Mouse (Mus musculus): ENCODE results near the gene Disp1. TPM values are rescaled to one million over a fixed set of nuclear protein-coding genes. Genes with fewer than 3 reads are reported as not detected.
A peak's percentile ranks its signal among the peaks of the same experiment; 100 is the strongest.

The Disp1 gene
- polyA plus RNA-seq, 1 experiment from 2014 or later: 11.7 TPM

DNA sequence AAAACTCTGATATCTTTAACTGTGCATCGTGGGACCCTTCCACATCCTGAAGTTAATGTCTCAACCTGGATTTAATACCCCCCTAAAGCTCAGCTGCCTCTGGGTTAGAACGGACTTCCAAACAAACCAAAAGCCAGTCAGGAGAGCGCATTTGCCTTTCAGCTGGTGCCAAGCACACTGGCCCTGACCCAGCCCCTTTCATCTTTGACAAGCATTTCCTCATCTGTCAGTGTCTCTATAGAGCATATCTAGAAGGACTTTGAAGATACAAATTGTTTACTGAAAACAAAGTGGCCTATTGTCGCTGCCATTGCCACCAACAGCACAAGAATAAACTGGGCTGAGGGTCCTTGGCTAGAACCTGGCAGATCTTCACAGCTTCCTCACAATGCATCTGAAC lies 154.3 kb downstream of the Disp1 start:
- Histone ChIP-seq H3K4me2 (no peak overlapping the region), H3K4me1 (no peaks in the 10 kb centered on the region; the same call in 1 of the 2 replicates), H3K27ac (no peak overlapping the region), H3K9me3 (no peaks in the 10 kb centered on the region), H3K36me3 (no peaks in the 10 kb centered on the region), H3K9ac (no peak overlapping the region), H3K4me3 (replicated peaks) (no peak overlapping the region), H3K27me3 (replicated peaks) (no peaks in the 10 kb centered on the region; the same call in 1 of the 2 replicates)
- WGBS: 66% methylated on average over 4 of the region's 4 CpGs
- no peak for ATAC-seq (ENCODE audit: insufficient read depth, low FRiP score, low read depth)

DNA sequence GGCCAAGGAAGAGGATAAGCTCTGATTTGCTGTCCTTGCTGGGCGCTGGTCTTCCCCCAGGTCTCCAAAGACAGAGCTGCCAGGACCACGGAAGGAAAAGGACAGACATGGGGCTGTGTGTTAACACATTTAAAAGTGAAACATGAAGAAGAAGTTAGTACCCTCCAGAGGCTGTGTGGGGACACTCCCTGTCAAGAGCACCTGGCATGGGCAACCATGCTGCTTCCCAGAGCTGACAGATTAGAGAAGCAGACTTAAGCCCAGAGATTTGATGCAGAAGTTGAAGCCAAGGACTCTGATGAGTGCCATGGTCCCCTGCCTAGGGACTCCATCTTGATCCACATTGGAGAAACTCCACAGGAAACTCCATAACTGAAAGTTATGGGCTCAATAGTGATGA lies 160.7 kb downstream of the Disp1 start:
- H3K36me3 ChIP-seq: no peaks in the 10 kb centered on the region
- ATAC-seq (ENCODE audit: insufficient read depth, low FRiP score, low read depth): no peak
- WGBS: 83% methylated on average over 2 of the region's 2 CpGs
- H3K4me1 ChIP-seq: no peaks in the 10 kb centered on the region
- no peaks in the 10 kb centered on the region for H3K9me3 ChIP-seq
- no peaks in the 10 kb centered on the region; the same call in 1 of the 2 replicates for H3K27me3 ChIP-seq (replicated peaks)
- H3K4me3 ChIP-seq (replicated peaks): no peak overlapping the region
- H3K4me2 ChIP-seq: no peak overlapping the region
- no peak overlapping the region for H3K27ac ChIP-seq
- no peak overlapping the region for H3K9ac ChIP-seq

DNA sequence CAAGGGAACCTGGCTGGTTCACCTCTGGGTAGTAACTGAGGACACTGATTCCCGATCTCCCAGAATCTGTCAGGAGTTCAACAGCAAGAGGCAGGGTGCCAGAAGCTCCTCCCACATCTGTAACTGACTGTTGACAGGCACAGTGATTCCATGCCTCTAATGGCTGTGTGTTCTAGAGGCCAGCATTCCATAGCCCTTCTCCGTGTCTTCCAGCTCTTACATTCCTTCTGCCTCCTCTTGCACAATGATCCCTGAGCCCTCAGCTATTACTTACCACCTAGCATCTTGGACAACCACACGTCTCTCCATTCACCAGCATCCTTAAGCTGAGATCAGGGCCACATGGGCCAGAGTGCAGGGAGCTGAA lies 165.1 kb downstream of the Disp1 start:
- H3K4me1 ChIP-seq: peaks cover 6% of the 10 kb centered on the region; the same call in 1 of the 2 replicates
- no peak overlapping the region for H3K4me3 ChIP-seq (replicated peaks)
- no peaks in the 10 kb centered on the region for H3K36me3 ChIP-seq
- no peak overlapping the region for H3K27ac ChIP-seq
- no peak for ATAC-seq (ENCODE audit: insufficient read depth, low FRiP score, low read depth)
- H3K9ac ChIP-seq: no peak overlapping the region
- 34% methylated on average over 3 of the region's 3 CpGs for WGBS
- no peak overlapping the region for H3K4me2 ChIP-seq
- H3K9me3 ChIP-seq: no peaks in the 10 kb centered on the region
- H3K27me3 ChIP-seq (replicated peaks): no peaks in the 10 kb centered on the region; the same call in 1 of the 2 replicates

DNA sequence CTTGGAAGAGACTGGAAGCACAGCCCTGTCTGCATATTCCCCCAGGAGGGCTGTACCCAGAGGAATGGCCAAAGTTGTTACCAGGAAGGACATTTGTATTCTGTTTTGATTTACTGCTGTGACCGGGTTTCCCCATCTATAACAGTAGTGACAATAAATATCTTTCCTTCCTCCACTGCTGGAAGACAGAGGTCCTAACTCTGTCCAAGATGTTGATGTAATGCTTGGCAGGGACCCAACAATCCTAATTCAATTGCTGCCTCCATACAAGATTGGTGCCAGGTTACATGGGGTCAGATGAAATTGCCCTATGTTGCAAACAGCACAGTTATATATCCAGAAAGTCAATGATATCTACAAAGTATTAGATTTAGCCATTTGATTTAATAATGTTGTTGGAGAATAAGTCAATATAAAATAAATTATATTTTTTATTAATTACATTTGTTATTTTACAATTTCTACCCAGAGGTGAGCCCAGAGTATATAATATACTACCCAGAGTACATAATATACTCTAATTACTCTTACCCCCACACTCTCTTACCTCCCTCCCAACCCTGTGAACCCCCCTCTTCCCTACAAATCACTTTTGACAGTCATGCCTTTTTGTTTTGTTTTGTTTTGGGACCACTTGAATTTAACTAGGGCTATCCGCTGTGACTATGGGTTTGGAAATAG lies 165.6 kb downstream of the Disp1 start:
- peak; percentile 9; the same call in 1 of the 2 replicates for ATAC-seq (ENCODE audit: insufficient read depth, low FRiP score, low read depth)
- peaks cover 6% of the 10 kb centered on the region; the same call in 1 of the 2 replicates for H3K4me1 ChIP-seq
- H3K36me3 ChIP-seq: no peaks in the 10 kb centered on the region
- H3K9ac ChIP-seq: no peak overlapping the region
- H3K4me2 ChIP-seq: no peak overlapping the region
- no peaks in the 10 kb centered on the region; the same call in 1 of the 2 replicates for H3K27me3 ChIP-seq (replicated peaks)
- H3K4me3 ChIP-seq (replicated peaks): no peak overlapping the region
- H3K9me3 ChIP-seq: no peaks in the 10 kb centered on the region
- H3K27ac ChIP-seq: no peak overlapping the region
- WGBS: 47% methylated on average over 2 of the region's 2 CpGs

DNA sequence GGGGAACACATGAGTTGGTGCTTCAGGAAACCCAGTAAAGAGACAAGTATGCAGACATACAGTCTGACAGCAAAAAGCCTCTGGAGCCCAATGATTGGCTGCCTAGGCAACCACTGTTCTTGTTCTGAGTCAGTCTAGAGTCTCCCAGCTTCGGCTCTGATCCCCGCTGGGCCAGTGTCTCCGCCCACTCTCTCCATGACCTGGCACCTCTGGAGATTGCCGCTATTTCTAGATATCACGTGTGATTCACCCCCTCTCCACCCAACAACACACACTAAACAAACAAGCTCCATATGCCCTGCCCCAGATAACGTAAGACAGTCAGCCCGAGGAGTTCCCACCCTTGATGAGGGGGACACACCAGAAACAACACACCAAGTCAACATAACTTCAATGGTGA lies 168.7 kb downstream of the Disp1 start:
- Histone ChIP-seq H3K4me2 (no peak overlapping the region), H3K4me3 (replicated peaks) (no peak overlapping the region), H3K36me3 (no peaks in the 10 kb centered on the region), H3K27ac (no peak overlapping the region), H3K9ac (no peak overlapping the region), H3K27me3 (replicated peaks) (no peaks in the 10 kb centered on the region), H3K9me3 (no peaks in the 10 kb centered on the region), H3K4me1 (peaks cover 7% of the 10 kb centered on the region; the same call in 1 of the 2 replicates)
- 63% methylated on average over 7 of the region's 7 CpGs for whole genome bisulfite sequencing
- no peak for ATAC-seq (ENCODE audit: insufficient read depth, low FRiP score, low read depth)

DNA sequence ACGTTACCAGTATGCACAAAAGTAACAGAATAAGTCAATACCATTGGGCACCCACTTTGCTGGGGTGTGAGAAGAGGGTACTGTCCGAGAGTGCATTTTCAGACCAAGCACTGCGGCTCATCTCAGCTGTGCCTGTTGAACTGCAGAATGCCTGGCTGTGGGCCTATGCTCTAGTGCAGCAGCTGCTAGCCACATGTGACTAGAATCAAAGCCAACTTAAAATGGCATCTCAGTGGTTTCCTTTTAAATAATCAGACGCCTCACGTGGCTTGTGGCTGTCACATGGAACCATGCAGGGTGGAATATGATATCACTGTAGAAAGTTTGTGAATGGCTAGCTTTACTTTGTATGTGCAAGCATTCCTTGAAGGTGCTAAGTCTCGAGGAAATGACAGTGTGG lies 172.0 kb downstream of the Disp1 start:
- Histone ChIP-seq H3K27ac (no peak overlapping the region), H3K4me3 (replicated peaks) (no peak overlapping the region), H3K4me1 (peaks cover 10% of the 10 kb centered on the region), H3K27me3 (replicated peaks) (no peaks in the 10 kb centered on the region), H3K4me2 (no peak overlapping the region), H3K9me3 (no peaks in the 10 kb centered on the region), H3K36me3 (no peaks in the 10 kb centered on the region), H3K9ac (no peak overlapping the region)
- ATAC-seq (ENCODE audit: insufficient read depth, low FRiP score, low read depth): no peak
- WGBS: 71% methylated on average over 6 of the region's 6 CpGs

DNA sequence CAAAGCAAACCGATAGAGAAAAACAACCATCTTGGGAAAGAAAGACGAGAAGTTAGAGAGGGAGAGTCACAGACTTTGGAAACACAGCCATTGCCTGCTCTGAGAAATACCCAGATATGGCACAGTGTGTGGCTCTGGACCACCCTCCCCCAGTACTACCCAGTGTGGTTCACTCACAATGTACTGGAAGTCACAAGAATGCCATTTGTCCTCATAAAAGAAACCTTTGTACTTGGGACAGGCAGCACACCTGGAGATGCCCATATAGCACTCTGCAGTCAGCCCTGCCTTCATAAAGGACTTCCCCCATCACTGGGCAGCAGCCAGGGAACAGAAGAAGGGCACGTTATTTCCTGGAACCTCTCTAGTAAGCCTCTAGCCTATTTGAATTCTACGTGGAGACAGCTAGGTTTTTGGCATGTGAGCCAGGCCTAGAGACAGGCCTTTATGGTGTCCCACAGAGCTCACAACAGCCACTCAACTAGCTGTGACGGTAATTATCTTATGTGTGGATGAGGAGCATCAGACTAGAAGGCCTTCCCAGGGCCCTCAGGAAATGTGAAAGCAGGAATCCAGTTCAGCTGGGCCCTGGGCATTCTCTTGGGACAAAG lies 173.3 kb downstream of the Disp1 start:
- H3K4me2 ChIP-seq: no peak overlapping the region
- H3K9me3 ChIP-seq: no peaks in the 10 kb centered on the region
- no peaks in the 10 kb centered on the region for H3K36me3 ChIP-seq
- 0 out of 2 replicates have a peak, but pooled peaks have one; percentile 21 for ATAC-seq (ENCODE audit: insufficient read depth, low FRiP score, low read depth)
- no peaks in the 10 kb centered on the region for H3K27me3 ChIP-seq (replicated peaks)
- no peak overlapping the region for H3K9ac ChIP-seq
- H3K27ac ChIP-seq: no peak overlapping the region; the same call in 1 of the 2 replicates
- H3K4me1 ChIP-seq: peaks cover 10% of the 10 kb centered on the region
- no peak overlapping the region for H3K4me3 ChIP-seq (replicated peaks)
- 55% methylated on average over 5 of the region's 5 CpGs for WGBS

DNA sequence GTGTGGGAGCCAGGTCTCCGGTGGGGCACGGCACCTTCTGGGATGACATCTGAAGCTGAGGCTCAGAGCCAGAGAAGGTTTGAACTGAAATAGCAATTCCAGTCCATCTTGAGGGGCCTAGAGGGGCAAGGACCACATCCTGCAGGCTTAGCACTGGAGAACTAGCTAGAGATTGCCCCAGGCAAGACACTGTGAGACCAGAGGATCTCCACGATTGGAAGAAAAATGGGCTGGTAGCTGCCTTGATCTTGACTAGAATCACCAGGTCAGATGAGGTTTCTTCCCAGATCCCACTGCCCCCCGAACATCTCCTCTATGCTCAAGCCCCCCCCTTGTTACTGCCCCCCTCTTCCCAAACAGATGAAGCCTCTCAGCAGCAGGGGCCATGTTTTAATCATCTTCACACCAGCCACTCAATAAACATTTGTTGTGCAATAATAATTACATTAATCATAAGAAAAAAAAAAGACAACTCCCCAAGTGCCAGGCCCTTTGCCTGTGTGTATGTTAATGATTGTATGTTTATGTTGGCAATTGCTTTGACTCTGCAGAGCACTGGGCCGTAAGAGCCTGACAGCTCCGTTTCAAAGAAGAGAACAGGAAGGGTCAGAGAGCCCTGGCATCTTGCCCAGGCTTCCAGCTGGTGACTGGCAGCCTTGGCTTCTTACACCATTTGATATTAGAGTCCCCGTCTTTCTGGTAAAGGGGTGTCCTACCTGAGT lies 174.0 kb downstream of the Disp1 start:
- no peak overlapping the region for H3K4me3 ChIP-seq (replicated peaks)
- no peak overlapping the region for H3K4me2 ChIP-seq
- no peaks in the 10 kb centered on the region for H3K9me3 ChIP-seq
- H3K27me3 ChIP-seq (replicated peaks): no peaks in the 10 kb centered on the region
- no peak overlapping the region for H3K9ac ChIP-seq
- H3K4me1 ChIP-seq: peaks cover 10% of the 10 kb centered on the region
- no peak; the same call in 1 of the 2 replicates for ATAC-seq (ENCODE audit: insufficient read depth, low FRiP score, low read depth)
- no peaks in the 10 kb centered on the region for H3K36me3 ChIP-seq
- H3K27ac ChIP-seq: no peak overlapping the region; the same call in 1 of the 2 replicates
- WGBS: 31% methylated on average over 7 of the region's 7 CpGs

DNA sequence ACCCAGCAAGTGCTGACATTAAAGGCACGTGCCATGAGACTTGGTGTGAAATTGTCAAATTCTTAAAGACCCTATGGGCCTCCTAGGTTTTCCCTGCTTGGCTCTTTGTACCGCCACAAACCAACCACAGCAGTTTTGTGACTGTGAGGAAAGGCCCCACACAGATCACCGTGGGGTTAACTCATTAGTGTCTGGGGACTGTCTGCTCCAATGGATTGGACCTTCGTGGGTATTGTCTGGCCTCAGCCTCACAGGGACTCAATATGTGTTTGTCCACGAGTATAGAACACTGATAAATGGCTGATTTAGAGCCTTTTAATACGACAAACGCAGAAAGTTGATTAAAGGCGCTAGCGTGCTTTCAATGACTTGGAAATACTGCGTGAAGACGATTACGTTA lies 175.2 kb downstream of the Disp1 start:
- Histone ChIP-seq H3K36me3 (no peaks in the 10 kb centered on the region), H3K9me3 (no peaks in the 10 kb centered on the region), H3K27ac (no peak overlapping the region), H3K4me3 (replicated peaks) (no peak overlapping the region), H3K4me2 (no peak overlapping the region), H3K9ac (no peak overlapping the region), H3K27me3 (replicated peaks) (no peaks in the 10 kb centered on the region), H3K4me1 (peaks cover 10% of the 10 kb centered on the region)
- WGBS: 69% methylated on average over 12 of the region's 12 CpGs
- no peak for ATAC-seq (ENCODE audit: insufficient read depth, low FRiP score, low read depth)

DNA sequence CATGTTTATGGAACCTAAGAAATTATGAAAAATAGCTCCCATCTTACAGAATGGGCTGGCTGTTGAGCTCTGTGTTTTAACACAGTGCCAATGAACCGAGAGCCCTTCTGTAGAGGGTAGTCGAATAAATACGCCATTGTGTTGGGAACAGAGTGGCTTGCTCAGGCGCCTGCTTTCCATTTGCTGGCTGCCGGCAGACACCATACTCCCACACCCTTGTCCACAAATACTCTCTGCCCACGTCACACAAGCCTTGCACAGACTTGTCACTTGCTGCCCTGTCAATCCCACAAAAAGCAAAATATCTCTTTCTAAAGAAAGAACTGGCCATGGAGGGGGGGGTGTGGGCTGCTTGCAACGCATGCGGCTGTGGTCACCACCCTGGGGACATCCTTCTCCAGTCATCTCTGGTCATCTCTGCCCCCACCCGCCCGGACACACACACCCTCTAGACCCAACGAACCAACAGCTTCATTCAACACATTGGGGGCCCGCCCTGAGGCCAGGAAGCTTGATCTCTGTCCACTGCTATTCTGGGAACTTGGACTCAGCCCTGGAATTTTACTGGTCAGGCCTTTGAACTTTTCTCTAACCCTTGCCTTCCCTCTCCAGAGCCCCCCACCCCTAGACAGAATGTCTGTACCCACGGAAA lies 178.0 kb downstream of the Disp1 start:
- 71% methylated on average over 13 of the region's 13 CpGs for WGBS
- ATAC-seq (ENCODE audit: insufficient read depth, low FRiP score, low read depth): no peak
- no peak overlapping the region for H3K4me2 ChIP-seq
- no peak overlapping the region for H3K4me3 ChIP-seq (replicated peaks)
- H3K36me3 ChIP-seq: no peaks in the 10 kb centered on the region
- H3K27me3 ChIP-seq (replicated peaks): no peaks in the 10 kb centered on the region
- no peak overlapping the region for H3K9ac ChIP-seq
- no peak overlapping the region for H3K27ac ChIP-seq
- H3K4me1 ChIP-seq: peaks cover 10% of the 10 kb centered on the region
- no peaks in the 10 kb centered on the region for H3K9me3 ChIP-seq

DNA sequence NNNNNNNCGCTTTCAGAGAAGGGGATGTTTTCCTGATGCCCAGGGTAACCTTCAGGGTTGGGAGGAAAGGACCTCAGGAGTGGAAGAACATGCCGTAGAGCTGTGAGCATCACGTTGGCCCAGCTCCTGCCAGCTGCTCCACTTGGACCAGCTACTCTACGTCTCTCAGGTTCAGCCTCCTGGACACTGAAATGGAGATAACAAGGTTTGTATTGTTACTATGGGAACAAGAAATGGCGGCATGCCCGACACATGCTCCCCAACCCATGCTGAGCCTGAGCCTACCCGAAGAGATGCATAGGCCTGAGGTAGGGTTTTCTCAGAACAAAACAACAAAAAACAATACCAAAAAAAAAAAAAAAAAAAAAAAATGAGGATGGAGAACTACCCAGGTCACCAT lies 179.6 kb downstream of the Disp1 start:
- Histone ChIP-seq H3K4me2 (no peak overlapping the region), H3K36me3 (no peaks in the 10 kb centered on the region), H3K9me3 (no peaks in the 10 kb centered on the region), H3K4me1 (peaks cover under 1% of the 10 kb centered on the region; the same call in 1 of the 2 replicates), H3K27ac (no peak overlapping the region), H3K4me3 (replicated peaks) (no peak overlapping the region), H3K27me3 (replicated peaks) (no peaks in the 10 kb centered on the region), H3K9ac (no peak overlapping the region)
- ATAC-seq (ENCODE audit: insufficient read depth, low FRiP score, low read depth): no peak
- WGBS: 66% methylated on average over 6 of the region's 7 CpGs
